Comparison of ENCODE assay signal across 8 mouse cellular contexts in the genomic region with DNA sequence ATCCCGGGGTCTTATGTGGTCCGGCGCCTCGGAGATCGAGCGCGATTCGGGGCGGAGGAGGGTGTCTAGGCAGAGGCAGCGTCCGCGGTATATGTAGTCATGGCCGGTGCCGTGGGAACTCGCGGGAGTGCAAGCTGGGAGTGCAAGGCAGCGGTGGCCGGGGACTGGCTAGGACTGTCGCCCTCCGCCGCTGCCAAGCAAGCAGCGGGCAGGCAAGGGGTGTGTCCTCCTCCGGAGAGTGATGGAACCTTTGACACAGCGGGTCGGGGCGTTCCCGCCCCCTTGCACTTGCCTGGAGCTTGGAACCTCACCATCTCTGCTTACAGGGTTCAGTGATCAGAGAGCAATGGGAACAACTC. TPM values are rescaled to one million over a fixed set of nuclear protein-coding genes. Genes with fewer than 3 reads are reported as not detected.
DNase-seq lines count a peak whose midpoint lies in the region; ATAC-seq and TF ChIP-seq lines count a peak whose summit lies in the region.

No protein-coding gene starts in this region.

- no peaks in the 10 kb centered on the region for H3K9me3 ChIP-seq in midbrain, embryonic 11.5 days (ENCODE audit: control insufficient read depth, low read length)

- peaks cover 2% of the 10 kb centered on the region; the same call in 1 of the 2 replicates for H3K27me3 ChIP-seq in spleen, adult 2 months (ENCODE audit: control insufficient read depth, insufficient read depth, low read length)
- no peaks in the 10 kb centered on the region for H3K27me3 ChIP-seq in midbrain, embryonic 11.5 days (ENCODE audit: control insufficient read depth, insufficient read depth, low read length)

- 0 out of 2 replicates have a peak, but pooled peaks cover 4% of the 10 kb centered on the region for H3K4me1 ChIP-seq in spleen, adult 2 months (ENCODE audit: control insufficient read depth, insufficient read depth, insufficient read length)
- H3K4me1 ChIP-seq in bone marrow macrophage, adult 2 months (ENCODE audit: control insufficient read depth, insufficient read depth, low read length), result peaks cover 8% of the 10 kb centered on the region; the same call in 1 of the 2 replicates
- peaks cover 8% of the 10 kb centered on the region for H3K4me1 ChIP-seq in midbrain, embryonic 11.5 days (ENCODE audit: control insufficient read depth, insufficient read depth, low read length)

- WGBS in spleen, adult 2 months, result under 1% methylated on average over 27 of the region's 27 CpGs
- WGBS in midbrain, embryonic 11.5 days, result under 1% methylated on average over 27 of the region's 27 CpGs

- ATAC-seq in midbrain, embryonic 11.5 days (ENCODE audit: low FRiP score), result peak; percentile 70

- no peak; the same call in 1 of the 2 replicates for TF ChIP-seq POLR2A in spleen, adult 2 months (IDR thresholded peaks at IDR 0.05; ENCODE audit: low read depth, low read length)
- no peak for TF ChIP-seq POLR2A in bone marrow macrophage, adult 2 months (IDR thresholded peaks at IDR 0.05; ENCODE audit: borderline replicate concordance, low read depth, low read length)

- peak overlapping the region; percentile 87 for H3K4me3 ChIP-seq in spleen, adult 2 months (ENCODE audit: extremely low read depth, insufficient read depth, insufficient read length)
- H3K4me3 ChIP-seq in bone marrow macrophage, adult 2 months (ENCODE audit: insufficient read depth, low read length), result peak overlapping the region; percentile 68
- H3K4me3 ChIP-seq in midbrain, embryonic 11.5 days (ENCODE audit: low read depth, low read length), result peak overlapping the region; percentile 88

- H3K27ac ChIP-seq in spleen, adult 2 months (ENCODE audit: insufficient read depth, low read length), result peak overlapping the region; percentile 96
- peak overlapping the region; percentile 65 for H3K27ac ChIP-seq in bone marrow macrophage, adult 2 months (ENCODE audit: insufficient read depth, low read depth, low read length)
- H3K27ac ChIP-seq in midbrain, embryonic 11.5 days (ENCODE audit: low read depth, low read length), result peak overlapping the region; percentile 94

- DNase-seq in spleen, adult 2 months (ENCODE audit: low read depth in 1 of 2, low spot score in 2 of 2), result peak in 1 of 2 experiments; percentile 53
- no peak for DNase-seq in spleen, postnatal 14 days (ENCODE audit: low spot score in 2 of 2)
- peak; percentile 57 for DNase-seq in forelimb bud, embryonic 11.5 days (ENCODE audit: low read depth, low spot score)
- peak; percentile 79 to 94 for DNase-seq in kidney, postnatal 25 days
- no peak for DNase-seq in midbrain, embryonic 11.5 days (ENCODE audit: low spot score, missing footprints)
- no peak for DNase-seq in layer of hippocampus, postnatal 10 days (ENCODE audit: low spot score in 2 of 2)
- DNase-seq in thymus, postnatal 0 days (ENCODE audit: low spot score), result no peak

- peak overlapping the region; percentile 80 for H3K4me2 ChIP-seq in midbrain, embryonic 11.5 days

- no peak for TF ChIP-seq CTCF in spleen, adult 2 months (IDR thresholded peaks at IDR 0.05; ENCODE audit: extremely low read depth, insufficient read depth, insufficient read length, insufficient replicate concordance)
- no peak for TF ChIP-seq CTCF in bone marrow macrophage, adult 2 months (IDR thresholded peaks at IDR 0.05; ENCODE audit: low read depth, low read length)

- H3K36me3 ChIP-seq in spleen, adult 2 months (ENCODE audit: control insufficient read depth, insufficient read depth, low read length), result peaks cover 6% of the 10 kb centered on the region
- H3K36me3 ChIP-seq in midbrain, embryonic 11.5 days (ENCODE audit: control insufficient read depth, insufficient read depth, low read length), result peaks cover 4% of the 10 kb centered on the region; the same call in 1 of the 2 replicates

- H3K9ac ChIP-seq in midbrain, embryonic 11.5 days (ENCODE audit: low read length), result peak overlapping the region; percentile 86

RNA-seq across cellular contexts. Expression of a gene that starts 0.9 kb away (rescaled TPM):
- polyA plus RNA-seq in spleen, adult 2 months (2012; rRNA removed), result 4.7 and 9.8 TPM in 2 replicates
- polyA plus RNA-seq in bone marrow macrophage, adult 2 months (2012; ENCODE audit: insufficient read depth, insufficient read length, missing spikeins), result 11.2 and 13.5 TPM in 2 replicates
- 37.5 and 38.7 TPM in 2 replicates for polyA plus RNA-seq in midbrain, embryonic 11.5 days (2014; fragmentation: Nextera tagmentation; extraction: Ambion mirVana)
- total RNA-seq in layer of hippocampus, postnatal 10 days (2021), result 10 to 100 TPM; 13.6 to 14.7 TPM
- 28.3 TPM in 2 replicates for polyA plus RNA-seq in thymus, postnatal 0 days (2015; fragmentation: Nextera tagmentation; extraction: Ambion mirVana)

RNA-seq across cellular contexts. Expression of a gene that starts 3.0 kb away (rescaled TPM):
- 0.04 TPM in 1 of 2 replicates, not detected in the other for polyA plus RNA-seq in spleen, adult 2 months (2012; rRNA removed)
- not detected in 2 replicates for polyA plus RNA-seq in bone marrow macrophage, adult 2 months (2012; ENCODE audit: insufficient read depth, insufficient read length, missing spikeins)
- polyA plus RNA-seq in midbrain, embryonic 11.5 days (2014; fragmentation: Nextera tagmentation; extraction: Ambion mirVana), result 0.15 TPM in 2 replicates
- total RNA-seq in layer of hippocampus, postnatal 10 days (2021), result 1 to 10 TPM; 1.7 TPM
- polyA plus RNA-seq in thymus, postnatal 0 days (2015; fragmentation: Nextera tagmentation; extraction: Ambion mirVana), result not detected in 2 replicates

RNA-seq across cellular contexts. Expression of a gene that starts 41.6 kb away (rescaled TPM):
- not detected in 2 replicates for polyA plus RNA-seq in spleen, adult 2 months (2012; rRNA removed)
- not detected in 2 replicates for polyA plus RNA-seq in bone marrow macrophage, adult 2 months (2012; ENCODE audit: insufficient read depth, insufficient read length, missing spikeins)
- not detected in 2 replicates for polyA plus RNA-seq in midbrain, embryonic 11.5 days (2014; fragmentation: Nextera tagmentation; extraction: Ambion mirVana)
- total RNA-seq in layer of hippocampus, postnatal 10 days (2021), result not detected
- 0.09 and 0.12 TPM in 2 replicates for polyA plus RNA-seq in thymus, postnatal 0 days (2015; fragmentation: Nextera tagmentation; extraction: Ambion mirVana)

RNA-seq across cellular contexts. Expression of a gene that starts 45.0 kb away (rescaled TPM):
- 0.04 TPM in 1 of 2 replicates, not detected in the other for polyA plus RNA-seq in spleen, adult 2 months (2012; rRNA removed)
- not detected in 2 replicates for polyA plus RNA-seq in bone marrow macrophage, adult 2 months (2012; ENCODE audit: insufficient read depth, insufficient read length, missing spikeins)
- 1.6 and 1.9 TPM in 2 replicates for polyA plus RNA-seq in midbrain, embryonic 11.5 days (2014; fragmentation: Nextera tagmentation; extraction: Ambion mirVana)
- total RNA-seq in layer of hippocampus, postnatal 10 days (2021), result under 1 TPM; 0.18 to 0.55 TPM
- polyA plus RNA-seq in thymus, postnatal 0 days (2015; fragmentation: Nextera tagmentation; extraction: Ambion mirVana), result 0.45 and 0.74 TPM in 2 replicates

RNA-seq across cellular contexts. Expression of a gene that starts 54.9 kb away (rescaled TPM):
- 0.47 and 0.65 TPM in 2 replicates for polyA plus RNA-seq in spleen, adult 2 months (2012; rRNA removed)
- polyA plus RNA-seq in bone marrow macrophage, adult 2 months (2012; ENCODE audit: insufficient read depth, insufficient read length, missing spikeins), result not detected in 2 replicates
- 32.7 and 37.1 TPM in 2 replicates for polyA plus RNA-seq in midbrain, embryonic 11.5 days (2014; fragmentation: Nextera tagmentation; extraction: Ambion mirVana)
- total RNA-seq in layer of hippocampus, postnatal 10 days (2021), result 1 to 10 TPM; 6.5 to 6.8 TPM
- 1.1 and 1.2 TPM in 2 replicates for polyA plus RNA-seq in thymus, postnatal 0 days (2015; fragmentation: Nextera tagmentation; extraction: Ambion mirVana)

Comparison
In these comparisons a context has a peak if more than half of its experiments do, and no peak if none do; other contexts are left out.
1. DNase-seq: peak in forelimb bud, embryonic 11.5 days (single experiment) and kidney, postnatal 25 days (2 of 2); none in spleen, postnatal 14 days (0 of 2), midbrain, embryonic 11.5 days (single experiment), layer of hippocampus, postnatal 10 days (0 of 2) and thymus, postnatal 0 days (single experiment).
2. Peak in every context shown above with its lines, with median percentiles within 50 percentile points of each other: H3K27ac ChIP-seq and H3K4me3 ChIP-seq.